ENCODE assay signal across 13 mouse cellular contexts in the genomic region with DNA sequence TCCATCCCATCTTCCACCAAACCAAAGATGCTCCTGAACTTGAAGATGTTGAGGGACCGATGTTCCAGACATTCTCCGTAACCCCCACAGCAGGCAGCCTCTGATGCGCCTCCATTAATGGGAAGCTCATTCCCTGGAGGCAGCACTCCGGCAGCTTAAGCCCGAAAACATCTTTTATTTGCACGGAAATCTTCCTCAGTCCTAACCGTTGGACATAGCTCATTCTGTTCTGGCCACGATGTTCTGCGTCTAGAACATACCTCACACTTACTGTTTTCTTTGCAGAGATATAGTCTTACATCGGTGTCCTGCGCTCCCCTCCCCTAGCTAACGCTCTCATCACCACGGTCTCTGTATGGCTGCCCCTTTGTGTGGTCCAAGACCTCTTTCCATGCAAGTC. TPM values are rescaled to one million over a fixed set of nuclear protein-coding genes. Genes with fewer than 3 reads are reported as not detected.
DNase-seq lines count a peak whose midpoint lies in the region; ATAC-seq and TF ChIP-seq lines count a peak whose summit lies in the region.
"Had no signal": no experiment of that assay in that cellular context is flagged by ENCODE, and none has a peak within 500 bp of the region (broad histone marks: within the 10 kb centered on the region; RNA-seq: fewer than 3 reads in every experiment).

No protein-coding gene starts in this region.

- peak overlapping the region; percentile 68; the same call in 1 of the 2 replicates for H3K9ac ChIP-seq in hindbrain, embryonic 12.5 days
- peak overlapping the region; percentile 81 for H3K9ac ChIP-seq in midbrain, embryonic 16.5 days (ENCODE audit: low read depth, low read length)

- no peak overlapping the region for H3K27ac ChIP-seq in cerebellum, adult 2 months (ENCODE audit: insufficient read depth, low read length)
- H3K27ac ChIP-seq in embryonic facial prominence, embryonic 10.5 days (replicated peaks), result no peak overlapping the region
- H3K27ac ChIP-seq in hindbrain, embryonic 12.5 days, result peak overlapping the region; percentile 63; the same call in 1 of the 2 replicates
- peak overlapping the region; percentile 90 for H3K27ac ChIP-seq in midbrain, embryonic 16.5 days (ENCODE audit: low read length)

- TF ChIP-seq CTCF in cerebellum, adult 2 months (IDR thresholded peaks at IDR 0.05; ENCODE audit: borderline replicate concordance, insufficient read depth, low read depth, low read length), result no peak

- no peak for ATAC-seq in hindbrain, embryonic 12.5 days (ENCODE audit: low FRiP score)
- ATAC-seq in midbrain, embryonic 16.5 days, result peak; percentile 13; the same call in 1 of the 2 replicates
- ATAC-seq: activated CD4-positive, CD25-positive, alpha-beta regulatory T cell, adult 4 months; lung, postnatal 0 days had no signal

- no peaks in the 10 kb centered on the region for H3K9me3 ChIP-seq in embryonic facial prominence, embryonic 10.5 days
- H3K9me3 ChIP-seq in hindbrain, embryonic 12.5 days (replicated peaks), result no peaks in the 10 kb centered on the region
- no peaks in the 10 kb centered on the region for H3K9me3 ChIP-seq in midbrain, embryonic 16.5 days (replicated peaks; ENCODE audit: control insufficient read depth, low read length, poor library complexity, severe bottlenecking)

- no peak for DNase-seq in cerebellum, adult 2 months
- DNase-seq in cerebellum, postnatal 36 days, result no peak
- no peak for DNase-seq in embryonic facial prominence, embryonic 10.5 days (ENCODE audit: low spot score)
- no peak for DNase-seq in spleen, postnatal 36 days (ENCODE audit: low spot score in 2 of 2)
- DNase-seq in heart, postnatal 36 days, result no peak
- no peak for DNase-seq in lung, postnatal 25 days (ENCODE audit: low spot score)
- DNase-seq: gastrocnemius, postnatal 14 days; heart, postnatal 14 days had no signal

- intact Hi-C loops in heart, postnatal 36 days (cut with DNase I), result no loop called here

- WGBS in cerebellum, adult 2 months, result 36% methylated on average over 13 of the region's 13 CpGs
- 34% methylated on average over 13 of the region's 13 CpGs for WGBS in embryonic facial prominence, embryonic 10.5 days
- WGBS in hindbrain, embryonic 12.5 days, result 33% methylated on average over 13 of the region's 13 CpGs
- 29% methylated on average over 13 of the region's 13 CpGs for WGBS in midbrain, embryonic 16.5 days

- peak overlapping the region; percentile 68 for H3K4me2 ChIP-seq in hindbrain, embryonic 12.5 days (replicated peaks)
- H3K4me2 ChIP-seq in midbrain, embryonic 16.5 days (ENCODE audit: low read length), result peak overlapping the region; percentile 71

- no peaks in the 10 kb centered on the region for H3K36me3 ChIP-seq in embryonic facial prominence, embryonic 10.5 days (replicated peaks)
- no peaks in the 10 kb centered on the region for H3K36me3 ChIP-seq in hindbrain, embryonic 12.5 days
- no peaks in the 10 kb centered on the region for H3K36me3 ChIP-seq in midbrain, embryonic 16.5 days (ENCODE audit: control insufficient read depth, insufficient read depth, low read length)

- peak overlapping the region; percentile 67 for H3K4me3 ChIP-seq in cerebellum, adult 2 months (replicated peaks; ENCODE audit: insufficient read depth, low read depth, low read length)
- peak overlapping the region; percentile 59; the same call in 1 of the 2 replicates for H3K4me3 ChIP-seq in embryonic facial prominence, embryonic 10.5 days
- H3K4me3 ChIP-seq in hindbrain, embryonic 12.5 days, result peak overlapping the region; percentile 48
- peak overlapping the region; percentile 65 for H3K4me3 ChIP-seq in midbrain, embryonic 16.5 days (ENCODE audit: low read depth, low read length)

- TF ChIP-seq POLR2A in cerebellum, adult 2 months (IDR thresholded peaks at IDR 0.05; ENCODE audit: borderline replicate concordance, insufficient read depth, low read length), result no peak

- peaks cover 21% of the 10 kb centered on the region for H3K4me1 ChIP-seq in cerebellum, adult 2 months (ENCODE audit: control insufficient read depth, insufficient read depth, low read length)
- peaks cover 11% of the 10 kb centered on the region for H3K4me1 ChIP-seq in embryonic facial prominence, embryonic 10.5 days
- peaks cover 7% of the 10 kb centered on the region; the same call in 1 of the 2 replicates for H3K4me1 ChIP-seq in hindbrain, embryonic 12.5 days
- peaks cover 17% of the 10 kb centered on the region; the same call in 1 of the 2 replicates for H3K4me1 ChIP-seq in midbrain, embryonic 16.5 days (ENCODE audit: control insufficient read depth, insufficient read depth, low read length)

- no peaks in the 10 kb centered on the region for H3K27me3 ChIP-seq in cerebellum, adult 2 months (ENCODE audit: control insufficient read depth, insufficient read depth, low read length)
- H3K27me3 ChIP-seq in embryonic facial prominence, embryonic 10.5 days (replicated peaks; ENCODE audit: low read depth, poor library complexity, severe bottlenecking), result peaks cover 73% of the 10 kb centered on the region
- peaks cover 63% of the 10 kb centered on the region for H3K27me3 ChIP-seq in hindbrain, embryonic 12.5 days
- no peaks in the 10 kb centered on the region; the same call in 1 of the 2 replicates for H3K27me3 ChIP-seq in midbrain, embryonic 16.5 days (ENCODE audit: control insufficient read depth, insufficient read depth, low read depth, low read length)

RNA-seq across cellular contexts. Expression of gene Rap1gap2, which starts 20.0 kb away (rescaled TPM):
- polyA plus RNA-seq in cerebellum, adult 2 months (2012; rRNA removed), result 67.5 and 71.0 TPM in 2 replicates
- 1.2 and 1.9 TPM in 2 replicates for polyA plus RNA-seq in embryonic facial prominence, embryonic 10.5 days (2016; fragmentation: Nextera tagmentation; extraction: Ambion mirVana)
- 7.8 and 8.1 TPM in 2 replicates for polyA plus RNA-seq in hindbrain, embryonic 12.5 days (2016; fragmentation: Nextera tagmentation; extraction: Ambion mirVana)
- polyA plus RNA-seq in midbrain, embryonic 16.5 days (2015; fragmentation: Nextera tagmentation; extraction: Ambion mirVana), result 17.1 and 18.3 TPM in 2 replicates
- 10 to 100 TPM; 74.1 to 86.6 TPM for total RNA-seq in heart, postnatal 36 days (2021)

RNA-seq across cellular contexts. Expression of gene Ccdc92b, which starts 28.7 kb away (rescaled TPM):
- polyA plus RNA-seq in cerebellum, adult 2 months (2012; rRNA removed), result 21.8 and 22.7 TPM in 2 replicates
- polyA plus RNA-seq in embryonic facial prominence, embryonic 10.5 days (2016; fragmentation: Nextera tagmentation; extraction: Ambion mirVana), result 0.52 and 0.69 TPM in 2 replicates
- polyA plus RNA-seq in hindbrain, embryonic 12.5 days (2016; fragmentation: Nextera tagmentation; extraction: Ambion mirVana), result 2.8 and 3.2 TPM in 2 replicates
- 2.6 and 3.3 TPM in 2 replicates for polyA plus RNA-seq in midbrain, embryonic 16.5 days (2015; fragmentation: Nextera tagmentation; extraction: Ambion mirVana)
- total RNA-seq in heart, postnatal 36 days (2021), result under 1 TPM; 0.33 to 0.36 TPM
- total RNA-seq: common myeloid progenitor, adult 5-6 weeks had no signal
- polyA plus RNA-seq: activated CD4-positive, CD25-positive, alpha-beta regulatory T cell, adult 4 months had no signal

RNA-seq across cellular contexts. Expression of gene Cluh, which starts 58.6 kb away (rescaled TPM):
- polyA plus RNA-seq in cerebellum, adult 2 months (2012; rRNA removed), result 67.4 and 68.4 TPM in 2 replicates
- 29.0 and 32.3 TPM in 2 replicates for polyA plus RNA-seq in embryonic facial prominence, embryonic 10.5 days (2016; fragmentation: Nextera tagmentation; extraction: Ambion mirVana)
- 21.3 and 22.1 TPM in 2 replicates for polyA plus RNA-seq in hindbrain, embryonic 12.5 days (2016; fragmentation: Nextera tagmentation; extraction: Ambion mirVana)
- 16.4 and 18.1 TPM in 2 replicates for polyA plus RNA-seq in midbrain, embryonic 16.5 days (2015; fragmentation: Nextera tagmentation; extraction: Ambion mirVana)
- total RNA-seq in heart, postnatal 36 days (2021), result 100 to 1,000 TPM; 221 to 229 TPM

Comparison
In these comparisons a context has a peak if more than half of its experiments do, and no peak if none do; other contexts are left out.
1. H3K27ac ChIP-seq: peak in hindbrain, embryonic 12.5 days (single experiment) and midbrain, embryonic 16.5 days (single experiment); none in cerebellum, adult 2 months (single experiment) and embryonic facial prominence, embryonic 10.5 days (single experiment).
2. Peak in every context shown above with its lines, with median percentiles within 50 percentile points of each other: H3K4me3 ChIP-seq.